Mouse (Mus musculus) intestine, embryonic 16.5 days (tissue): ENCODE results near the gene Plk5. TPM values are rescaled to one million over a fixed set of nuclear protein-coding genes. Genes with fewer than 3 reads are reported as not detected.

ENCODE experiments used
- ATAC-seq: fragments of 200-750 bp; cut with Nextera tagmentation; 2 replicates; pipeline ENCODE4 v1.8.0; 2017; ENCODE audit warnings: moderate TSS enrichment, moderate library complexity
- H3K27ac ChIP-seq: fragments of 300-500 bp; sonication (generic); 2 replicates; pipeline ENCODE4 v1.5.1; 2014; ENCODE audit warnings: mild to moderate bottlenecking, low read length
- H3K27me3 ChIP-seq: fragments of 300-500 bp; sonication (generic); replicated peaks from 2 replicates; pipeline ENCODE4 v1.6.1; 2014; ENCODE audit warnings: low read length, control low read depth, mixed read lengths; ENCODE audit not compliant: control insufficient read depth, insufficient read depth
- H3K36me3 ChIP-seq: fragments of 300-500 bp; sonication (generic); 2 replicates; pipeline ENCODE4 v1.6.1; 2014; ENCODE audit warnings: low read length, control low read depth; ENCODE audit not compliant: control insufficient read depth, insufficient read depth
- H3K4me1 ChIP-seq: fragments of 300-500 bp; sonication (generic); 2 replicates; pipeline ENCODE4 v1.6.1; 2014; ENCODE audit warnings: low read length, control low read depth, mixed read lengths; ENCODE audit not compliant: control insufficient read depth, insufficient read depth
- H3K4me2 ChIP-seq: fragments of 300-500 bp; sonication (generic); 2 replicates; pipeline ENCODE4 v1.6.1; 2014; ENCODE audit warnings: low read depth, low read length, control low read depth
- H3K4me3 ChIP-seq: fragments of 300-500 bp; sonication (generic); 2 replicates; pipeline ENCODE4 v1.5.1; 2014; ENCODE audit warnings: mild to moderate bottlenecking, low read length
- H3K9ac ChIP-seq: fragments of 300-500 bp; sonication (generic); 2 replicates; pipeline ENCODE4 v1.6.1; 2014; ENCODE audit warnings: low read depth, low read length
- H3K9me3 ChIP-seq: fragments of 300-500 bp; sonication (generic); 2 replicates; pipeline ENCODE4 v1.6.1; 2016; ENCODE audit warnings: low read length, control low read depth; ENCODE audit not compliant: control insufficient read depth
- WGBS: fragments of 180-500 bp; shearing (Covaris S2); extraction: QIAGEN DNeasy Blood & Tissue Kit; methylation state at CpG from one replicate; pipeline ENCODE4 v1.1.7; 2014; 5-methylcytosine and 5-hydroxymethylcytosine counted together
- polyA plus RNA-seq: library from polyadenylated mRNA; unstranded; fragments of >200 nt; fragmentation: Nextera tagmentation; extraction: Ambion mirVana; gene quantifications from 2 replicates; pipeline ENCODE4 v1.2.1, GENCODE M21; 2015

The Plk5 gene
- polyA plus RNA-seq, 1 experiment from 2014 or later, result 0.39 TPM

DNA sequence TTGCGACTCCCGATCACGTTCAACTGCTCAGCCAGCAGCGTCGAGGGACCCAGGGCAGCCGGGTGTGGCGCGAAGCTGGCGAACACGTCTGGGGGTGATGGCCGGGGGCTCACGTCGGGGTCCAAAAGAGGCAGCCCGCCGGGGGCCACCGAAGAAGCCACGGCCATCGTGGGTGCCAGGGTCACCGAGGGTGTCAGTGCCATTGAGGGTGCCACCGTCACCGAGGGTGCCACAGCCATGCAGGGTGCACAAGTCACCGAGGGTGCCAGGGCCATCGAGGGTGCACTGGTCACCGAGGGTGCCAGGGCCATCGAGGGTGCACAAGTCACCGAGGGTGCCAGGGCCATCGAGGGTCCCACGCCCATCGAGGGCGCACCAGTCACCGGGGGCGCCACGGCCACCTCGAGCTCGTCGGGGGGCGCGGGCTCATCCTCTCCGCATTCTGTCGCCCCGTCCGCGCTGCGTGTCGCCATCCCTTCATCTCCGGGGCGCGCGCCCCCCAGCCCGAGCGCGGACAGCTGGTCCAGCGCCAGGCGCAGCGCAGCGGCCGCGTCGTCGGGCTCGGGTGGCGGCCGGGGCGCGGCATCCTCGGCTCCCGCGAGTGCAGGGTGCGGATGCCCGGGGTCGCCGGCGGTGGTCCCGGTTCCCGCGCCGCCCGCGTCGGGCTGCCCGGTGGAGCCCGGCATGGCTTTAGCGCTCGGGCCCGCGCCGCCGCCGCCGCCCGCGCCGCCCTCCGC is 30.6 kb downstream of the Plk5 start:
- ATAC-seq, result peak; percentile 4; the same call in 1 of the 2 replicates
- peak overlapping the region; percentile 91 for H3K9ac ChIP-seq
- peak overlapping the region; percentile 82 for H3K27ac ChIP-seq
- peaks cover 36% of the 10 kb centered on the region for H3K4me1 ChIP-seq
- no peaks in the 10 kb centered on the region for H3K27me3 ChIP-seq
- peak overlapping the region; percentile 90 for H3K4me2 ChIP-seq
- H3K9me3 ChIP-seq, result no peaks in the 10 kb centered on the region
- under 1% methylated on average over 80 of the region's 94 CpGs for WGBS
- peak overlapping the region; percentile 83 for H3K4me3 ChIP-seq
- H3K36me3 ChIP-seq, result peaks cover 9% of the 10 kb centered on the region

DNA sequence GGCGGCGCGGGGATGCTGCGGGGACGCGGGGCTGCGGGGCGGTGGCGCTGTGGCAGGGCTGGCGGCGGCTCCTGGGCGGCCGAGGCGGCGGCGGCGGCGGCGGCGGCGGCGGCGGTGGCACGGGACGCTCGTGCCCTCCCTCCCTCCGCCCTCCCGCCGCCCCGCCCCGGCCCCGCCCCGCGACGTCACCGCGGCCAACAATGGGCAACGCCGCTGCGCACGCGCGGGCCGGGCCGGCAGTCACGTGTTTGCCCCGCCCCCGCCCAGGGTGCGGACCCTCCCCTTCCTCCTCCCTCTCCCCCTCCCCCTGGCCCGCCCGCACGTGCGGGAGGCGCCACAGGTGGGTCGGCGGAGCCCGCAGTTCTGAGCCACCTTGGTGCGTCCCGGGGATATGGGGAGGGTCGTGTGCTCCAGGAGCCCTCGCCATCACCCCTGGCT is 31.3 kb downstream of the Plk5 start, which contains the start of gene Mex3d:
Gene Mex3d, minus strand, starts transcription at position 138 of the 438 bp plus-strand sequence.
- Histone ChIP-seq H3K9me3 (no peaks in the 10 kb centered on the region), H3K4me3 (peak within 1 kb of the TSS; percentile 83), H3K27me3 (no peaks in the 10 kb centered on the region), H3K4me1 (peaks cover 39% of the 10 kb centered on the region), H3K36me3 (peaks cover 10% of the 10 kb centered on the region), H3K27ac (peak within 1 kb of the TSS; percentile 82), H3K9ac (peak within 1 kb of the TSS; percentile 91), H3K4me2 (peak within 1 kb of the TSS; percentile 93)
- 0% methylated on average over 10 of the region's 61 CpGs for WGBS
- peak; percentile 43 for ATAC-seq

GRCm38 (mm10) chr10:80388731-80389130 is 32.5 kb downstream of the Plk5 start:
- H3K9ac ChIP-seq, result no peak overlapping the region
- no peaks in the 10 kb centered on the region for H3K9me3 ChIP-seq
- no peak for ATAC-seq
- no peaks in the 10 kb centered on the region for H3K27me3 ChIP-seq
- no peak overlapping the region; the same call in 1 of the 2 replicates for H3K27ac ChIP-seq
- WGBS, result 16% methylated on average over 2 of the region's 2 CpGs
- peaks cover 21% of the 10 kb centered on the region for H3K36me3 ChIP-seq
- H3K4me2 ChIP-seq, result no peak overlapping the region
- H3K4me1 ChIP-seq, result peaks cover 38% of the 10 kb centered on the region
- H3K4me3 ChIP-seq, result no peak overlapping the region; the same call in 1 of the 2 replicates

DNA sequence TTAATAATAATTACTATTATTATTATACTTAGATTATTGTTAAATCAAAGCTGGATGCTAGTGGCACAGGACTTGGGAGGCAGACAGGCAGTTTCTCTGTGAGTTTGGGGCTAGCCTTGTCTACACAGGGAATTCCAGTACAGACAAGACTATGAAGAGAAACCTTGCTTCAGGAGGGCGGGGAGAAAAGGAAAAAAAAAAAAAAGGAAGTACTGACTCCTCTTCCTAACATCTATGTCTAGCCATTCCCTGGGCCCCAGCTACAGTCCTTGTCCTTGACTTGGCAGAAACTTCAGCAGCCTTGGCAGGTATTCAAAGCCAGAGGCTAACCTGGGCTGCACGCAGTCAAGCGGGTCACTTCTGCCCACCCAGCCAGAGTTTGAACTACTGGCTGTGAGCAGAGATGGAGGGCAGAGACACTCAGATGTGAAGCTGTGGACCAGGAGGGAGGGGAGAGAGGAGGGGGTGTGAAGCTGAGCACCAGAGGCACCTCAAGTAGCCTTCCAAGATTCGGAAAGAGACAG is 33.0 kb downstream of the Plk5 start:
- peaks cover 34% of the 10 kb centered on the region for H3K4me1 ChIP-seq
- no peaks in the 10 kb centered on the region for H3K27me3 ChIP-seq
- H3K27ac ChIP-seq, result no peak overlapping the region
- H3K4me2 ChIP-seq, result no peak overlapping the region
- no peak overlapping the region for H3K9ac ChIP-seq
- H3K9me3 ChIP-seq, result no peaks in the 10 kb centered on the region
- ATAC-seq, result no peak
- no peak overlapping the region for H3K4me3 ChIP-seq
- WGBS, result 70% methylated on average over 4 of the region's 4 CpGs
- peaks cover 25% of the 10 kb centered on the region for H3K36me3 ChIP-seq

GRCm38 (mm10) chr10:80390697-80391096 is 34.4 kb downstream of the Plk5 start:
- Histone ChIP-seq H3K9ac (no peak overlapping the region), H3K4me2 (no peak overlapping the region), H3K4me3 (no peak overlapping the region), H3K4me1 (peaks cover 19% of the 10 kb centered on the region), H3K9me3 (no peaks in the 10 kb centered on the region), H3K27me3 (no peaks in the 10 kb centered on the region), H3K27ac (peak overlapping the region; percentile 45), H3K36me3 (peaks cover 38% of the 10 kb centered on the region)
- WGBS, result 73% methylated on average over 9 of the region's 9 CpGs
- no peak for ATAC-seq

DNA sequence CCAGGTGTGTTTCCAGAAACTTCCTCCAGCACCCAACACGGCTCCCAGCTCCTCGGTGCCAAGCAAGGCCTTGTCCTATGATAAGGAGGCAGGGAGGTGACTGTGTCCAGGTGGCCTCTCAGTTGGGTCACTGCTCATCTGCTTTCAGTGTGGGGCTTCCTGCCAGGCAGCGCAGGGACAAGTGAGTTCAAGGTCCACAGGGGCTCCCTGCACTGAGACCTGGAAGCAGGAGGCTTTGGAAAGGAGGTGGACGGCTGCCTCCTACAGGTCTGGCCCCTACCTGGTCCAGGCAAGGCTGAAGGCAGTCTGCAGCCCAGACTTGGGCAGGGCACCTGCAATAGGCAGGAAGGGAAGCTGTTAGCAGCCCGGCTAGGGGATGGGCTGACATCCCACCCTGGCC is 36.4 kb downstream of the Plk5 start:
- WGBS, result 81% methylated on average over 5 of the region's 5 CpGs
- Histone ChIP-seq H3K4me1 (peaks cover 29% of the 10 kb centered on the region), H3K4me2 (no peak overlapping the region), H3K9ac (peak overlapping the region; percentile 16; the same call in 1 of the 2 replicates), H3K36me3 (peaks cover 38% of the 10 kb centered on the region), H3K4me3 (no peak overlapping the region), H3K27ac (peak overlapping the region; percentile 55; the same call in 1 of the 2 replicates), H3K9me3 (no peaks in the 10 kb centered on the region), H3K27me3 (no peaks in the 10 kb centered on the region)
- peak; percentile 26 for ATAC-seq

- Histone ChIP-seq H3K4me2 (no peak overlapping the region), H3K36me3 (peaks cover 38% of the 10 kb centered on the region), H3K4me1 (peaks cover 26% of the 10 kb centered on the region), H3K27me3 (no peaks in the 10 kb centered on the region), H3K9ac (no peak overlapping the region), H3K27ac (no peak overlapping the region), H3K9me3 (no peaks in the 10 kb centered on the region), H3K4me3 (no peak overlapping the region)
- ATAC-seq, result no peak
- WGBS, result 94% methylated on average over 35 of the region's 35 CpGs
Observed at GRCm38 (mm10) chr10:80395025-80395627, 38.9 kb downstream of the Plk5 start.

GRCm38 (mm10) chr10:80396822-80397523 is 40.7 kb downstream of the Plk5 start:
- peak overlapping the region; percentile 80 for H3K4me3 ChIP-seq
- H3K27ac ChIP-seq, result peak overlapping the region; percentile 29; the same call in 1 of the 2 replicates
- H3K36me3 ChIP-seq, result peaks cover 34% of the 10 kb centered on the region
- no peaks in the 10 kb centered on the region for H3K9me3 ChIP-seq
- 81% methylated on average over 11 of the region's 11 CpGs for WGBS
- H3K4me1 ChIP-seq, result peaks cover 28% of the 10 kb centered on the region
- no peaks in the 10 kb centered on the region for H3K27me3 ChIP-seq
- no peak for ATAC-seq
- H3K9ac ChIP-seq, result peak overlapping the region; percentile 93
- H3K4me2 ChIP-seq, result peak overlapping the region; percentile 94
